Mouse (Mus musculus) cerebellum, adult 9-10 months (tissue): ENCODE measurements around the gene Per2.

Experiments
- DNase-seq: peaks from one replicate; pipeline ENCODE4 v3.0.0; 2022

The Per2 gene

DNA sequence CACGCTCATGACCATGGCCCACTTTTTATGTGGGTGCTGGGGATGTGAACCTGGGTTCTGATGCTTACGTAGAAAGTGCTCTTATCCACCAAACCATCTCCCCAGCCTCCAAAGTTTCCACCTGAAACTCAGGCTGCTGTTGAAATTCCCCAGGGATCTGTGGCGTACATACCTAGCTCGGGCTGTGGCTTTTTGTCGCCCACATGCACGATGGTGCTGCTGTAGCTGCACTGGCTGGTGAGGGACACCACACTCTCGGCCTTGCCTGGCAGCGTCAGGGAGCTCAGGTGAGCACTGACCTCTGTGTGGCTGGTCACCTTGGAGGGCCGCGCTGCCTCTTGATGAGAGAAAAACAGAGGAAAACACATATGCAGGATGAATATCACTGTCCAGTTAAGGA lies 29.9 kb downstream of the Per2 start:
- DNase-seq = no peak

- peak; percentile 77 for DNase-seq
Observed at GRCm38 (mm10) chr1:91428614-91429013, 30.5 kb downstream of the Per2 start.

DNA sequence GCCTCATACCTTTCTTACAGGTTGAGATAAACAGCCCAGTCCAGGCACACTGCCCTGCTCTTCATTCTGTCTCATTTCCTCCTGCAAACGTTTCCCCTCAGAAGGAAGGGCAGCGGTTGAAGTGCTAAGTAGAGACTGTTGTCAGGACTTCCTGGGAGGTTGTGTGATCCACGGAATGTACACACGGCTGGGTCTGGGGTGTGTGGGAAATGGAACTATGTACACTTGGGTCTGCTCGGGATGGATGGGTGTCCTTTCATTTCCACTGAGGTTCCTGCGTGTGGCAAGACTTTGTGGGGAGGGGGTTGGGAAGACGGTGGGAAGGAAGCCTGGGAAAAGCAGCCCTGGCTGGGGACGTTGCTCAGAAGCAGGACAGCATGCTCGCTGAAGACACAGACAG lies 32.7 kb downstream of the Per2 start:
- DNase-seq = no peak

- no peak for DNase-seq
Observed at GRCm38 (mm10) chr1:91420601-91421065, 38.5 kb downstream of the Per2 start.

- DNase-seq = no peak
Observed at GRCm38 (mm10) chr1:91419862-91420600, 39.1 kb downstream of the Per2 start.

DNA sequence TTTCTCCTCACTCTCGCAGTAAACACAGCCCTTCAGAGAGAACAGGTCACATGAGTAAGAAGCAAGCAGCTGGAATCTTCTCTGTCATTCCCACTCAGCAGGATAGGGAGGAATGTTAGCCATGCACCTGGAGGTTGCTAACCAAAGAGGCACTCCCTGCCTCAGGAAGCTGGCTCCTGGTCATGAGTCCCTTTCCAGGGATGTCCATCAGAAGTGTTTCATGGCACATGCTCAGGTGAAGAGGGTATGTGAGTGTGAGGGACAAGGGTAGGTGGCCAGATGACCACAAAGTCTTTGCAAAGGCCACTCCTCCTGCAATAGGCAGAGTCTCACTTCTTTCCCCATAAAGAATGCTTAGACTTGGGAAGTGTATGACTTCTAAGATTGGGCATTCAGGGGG lies 41.1 kb downstream of the Per2 start:
- DNase-seq = no peak

- peak; percentile 53 for DNase-seq
Observed at GRCm38 (mm10) chr1:91415311-91415710, 43.8 kb downstream of the Per2 start.

- peak; percentile 61 for DNase-seq
Observed at GRCm38 (mm10) chr1:91414903-91415302, 44.2 kb downstream of the Per2 start.

DNA sequence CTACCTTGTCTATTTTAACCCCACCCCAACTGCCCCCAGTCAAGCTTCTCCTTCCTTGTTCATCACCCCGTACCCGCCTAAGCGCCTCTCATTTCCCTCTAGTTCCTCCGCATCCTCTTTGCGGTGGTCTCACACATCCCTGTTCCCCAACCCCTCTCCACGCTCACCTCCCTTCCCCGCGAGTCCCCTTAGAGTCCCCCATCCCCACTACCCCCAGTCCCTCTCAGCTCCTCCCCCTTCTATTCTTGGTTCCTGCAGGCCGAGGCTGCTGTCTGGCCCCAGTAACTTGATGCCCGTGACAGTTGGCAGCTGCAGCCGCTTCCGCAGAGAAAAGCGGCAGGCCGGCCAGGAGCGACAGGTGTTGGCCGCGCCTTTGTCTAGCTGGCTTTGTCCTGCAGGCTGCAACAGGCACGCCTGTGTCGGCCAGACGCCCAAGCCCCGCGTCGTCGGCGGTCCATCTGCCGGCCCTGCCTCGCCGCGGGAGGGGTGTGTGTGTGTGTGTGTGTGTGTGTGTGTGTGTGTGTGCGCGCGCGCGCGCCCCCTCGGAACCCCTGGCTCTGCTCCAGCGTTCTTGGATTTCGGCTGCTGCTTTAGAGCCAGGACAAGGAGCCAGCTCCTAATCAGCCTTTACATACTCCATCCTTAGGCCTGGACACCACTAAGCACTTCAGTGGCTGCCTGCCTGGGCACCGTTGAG lies 45.1 kb downstream of the Per2 start, which contains the start of gene Hes6:
Gene Hes6 (minus strand): TSS at position 141 of the 697 bp plus-strand sequence.
- peak; percentile 89 for DNase-seq

DNA sequence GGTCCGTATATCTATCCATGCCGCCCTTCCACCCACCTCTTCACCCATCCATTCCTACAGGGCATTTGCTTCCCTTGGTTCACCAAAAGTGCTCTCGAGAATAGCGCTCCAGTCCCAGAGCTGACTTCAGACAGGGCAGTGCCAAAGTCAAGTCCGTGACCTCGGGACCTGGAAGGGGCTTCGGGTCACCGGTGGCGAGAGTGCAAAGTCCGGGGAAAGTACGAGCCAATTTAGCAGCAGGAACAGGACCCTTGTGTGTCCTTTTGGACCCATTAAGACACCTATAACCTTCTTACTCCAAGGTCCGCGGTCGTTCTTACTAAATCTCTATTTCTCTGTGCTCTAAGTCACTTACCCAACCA lies 45.6 kb downstream of the Per2 start:
- DNase-seq = no peak

GRCm38 (mm10) chr1:91413030-91413506 lies 46.1 kb downstream of the Per2 start:
- peak; percentile 94 for DNase-seq

DNA sequence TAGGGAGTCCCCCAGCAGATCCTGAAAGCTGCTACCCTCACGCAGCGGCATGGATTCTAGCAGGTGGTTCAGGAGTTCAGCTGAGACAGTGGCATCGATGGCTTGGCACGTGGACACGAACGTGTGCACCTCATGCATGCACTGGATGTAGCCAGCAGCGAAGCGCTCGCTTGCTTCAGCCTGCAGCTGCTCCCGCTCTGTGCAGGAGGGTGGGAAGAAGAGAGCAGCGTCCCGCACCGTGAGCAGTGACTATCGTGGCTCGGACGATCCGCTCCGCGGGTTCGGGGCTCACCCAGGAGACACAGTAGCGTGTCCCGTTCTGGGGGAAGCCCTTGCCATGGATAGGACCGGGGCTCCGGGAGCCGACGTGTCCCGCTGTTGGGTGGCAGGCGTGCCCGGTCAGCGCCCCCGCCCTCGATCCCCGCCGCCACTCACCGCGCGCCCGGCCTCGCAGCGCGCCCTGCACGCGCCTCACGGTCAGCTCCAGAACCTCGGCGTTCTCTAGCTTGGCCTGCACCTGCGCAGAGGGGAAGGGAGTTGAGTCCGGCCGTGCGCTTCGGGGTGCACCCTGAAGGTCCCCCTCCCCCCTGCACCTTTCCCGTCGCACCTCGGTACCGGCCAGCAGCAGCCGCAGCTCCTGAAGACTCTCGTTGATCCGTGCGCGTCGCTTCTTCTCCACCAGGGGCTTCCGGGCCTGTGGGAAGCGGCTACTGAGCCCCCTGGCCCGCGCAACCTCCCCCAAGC lies 46.7 kb downstream of the Per2 start:
- DNase-seq = peak; percentile 61

GRCm38 (mm10) chr1:91411631-91412285 lies 47.4 kb downstream of the Per2 start:
- peak; percentile 57 for DNase-seq

- DNase-seq = no peak
Observed at GRCm38 (mm10) chr1:91407819-91408218, 51.3 kb downstream of the Per2 start.

DNA sequence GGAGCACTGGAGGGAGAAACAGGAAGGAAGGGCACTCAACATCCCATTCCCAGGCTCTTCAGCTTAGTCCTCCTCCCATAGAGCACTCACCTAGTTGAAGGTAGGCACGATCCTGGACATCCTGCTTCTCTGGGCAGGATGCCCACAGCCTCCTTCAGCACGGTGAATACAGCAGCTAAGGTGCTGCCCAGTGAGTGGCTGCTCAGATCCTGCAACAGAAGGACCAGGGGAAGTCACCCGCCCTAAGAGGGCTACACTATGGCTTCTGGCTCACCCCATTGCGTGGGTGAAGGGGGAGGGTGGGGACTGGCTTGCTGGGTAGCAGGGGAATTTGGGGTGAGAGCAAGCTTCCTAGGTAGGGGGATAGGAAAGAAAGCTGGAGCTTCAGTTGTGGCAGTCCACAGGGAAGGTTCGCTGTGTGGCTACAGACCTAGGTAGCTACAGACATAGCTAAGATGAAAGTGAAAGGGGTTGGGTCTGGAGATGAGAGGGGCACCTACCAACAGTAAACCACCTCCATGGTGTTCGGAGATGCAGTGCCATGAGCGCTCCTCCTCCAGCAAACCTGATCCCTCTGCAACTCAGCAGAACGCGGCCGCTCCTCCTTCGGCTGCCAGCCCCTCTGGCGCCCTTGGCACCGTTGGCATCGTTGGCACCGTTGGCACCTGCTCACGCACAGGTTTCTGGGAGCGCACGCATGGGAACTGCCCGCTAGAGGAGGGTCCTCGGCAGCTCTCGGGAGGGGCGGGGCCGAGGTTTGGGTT lies 53.5 kb downstream of the Per2 start:
- DNase-seq = peak; percentile 87

GRCm38 (mm10) chr1:91404976-91405375 lies 54.1 kb downstream of the Per2 start:
- no peak for DNase-seq

GRCm38 (mm10) chr1:91398260-91399062 lies 60.7 kb downstream of the Per2 start, which contains the start of gene Ilkap:
TSS of gene Ilkap (minus strand) at chr1:91398815.
- DNase-seq = peak; percentile 89

GRCm38 (mm10) chr1:91397927-91398259 lies 61.2 kb downstream of the Per2 start:
- peak; percentile 52 for DNase-seq

- no peak for DNase-seq
Observed at GRCm38 (mm10) chr1:91390369-91390768, 68.8 kb downstream of the Per2 start.

DNA sequence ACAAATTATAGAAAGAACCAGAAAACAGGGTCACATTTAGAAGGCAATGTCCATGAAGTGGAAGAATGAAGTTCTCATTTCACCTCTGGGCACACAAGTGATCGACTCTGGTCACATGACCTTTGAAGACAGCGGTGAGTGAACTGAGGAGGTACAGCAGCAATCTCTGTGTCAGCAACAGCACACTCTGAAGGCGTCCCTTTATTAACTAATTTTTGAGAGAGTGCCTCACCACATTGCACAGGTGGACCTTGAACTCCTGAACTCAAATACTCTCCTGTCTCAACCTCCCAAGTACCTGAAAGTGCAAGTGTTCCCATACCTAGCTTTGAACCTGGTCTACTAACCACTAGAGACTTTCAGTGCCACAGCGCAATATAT lies 78.0 kb downstream of the Per2 start:
- DNase-seq = no peak

GRCm38 (mm10) chr1:91380453-91381090 lies 78.6 kb downstream of the Per2 start:
- peak; percentile 68 for DNase-seq
